Mouse (Mus musculus) stomach, postnatal 0 days (tissue): ENCODE measurements around the gene Pitpna. TPM values are rescaled to one million over a fixed set of nuclear protein-coding genes. Genes with fewer than 3 reads are reported as not detected.
A peak's percentile ranks its signal among the peaks of the same experiment; 100 is the strongest.
"Not testable (repeated sequence)": the region's sequence is repeated elsewhere in the genome, so short reads cannot be mapped to it uniquely, and the experiment has no call there.

ENCODE experiments used
- ATAC-seq: fragments of 200-750 bp; cut with Nextera tagmentation; 2 replicates; pipeline ENCODE4 v1.8.0; 2017; ENCODE audit not compliant: low FRiP score, low TSS enrichment
- DNase-seq: peaks from one replicate; pipeline ENCODE4 v3.0.0-alpha.2; 2016; ENCODE audit warnings: low spot score
- H3K27ac ChIP-seq: fragments of 300-500 bp; sonication (generic); replicated peaks from 2 replicates; pipeline ENCODE4 v1.5.1; 2014; ENCODE audit warnings: mild to moderate bottlenecking, control low read depth
- H3K27me3 ChIP-seq: fragments of 300-500 bp; sonication (generic); 2 replicates; pipeline ENCODE4 v1.6.1; 2014; ENCODE audit warnings: low read length; ENCODE audit not compliant: control insufficient read depth, insufficient read depth
- H3K36me3 ChIP-seq: fragments of 300-500 bp; sonication (generic); 2 replicates; pipeline ENCODE4 v1.6.1; 2014; ENCODE audit warnings: low read length, mixed read lengths; ENCODE audit not compliant: control insufficient read depth, insufficient read depth
- H3K4me1 ChIP-seq: fragments of 300-500 bp; sonication (generic); replicated peaks from 2 replicates; pipeline ENCODE4 v1.6.1; 2014; ENCODE audit warnings: antibody characterized with exemption; ENCODE audit not compliant: control insufficient read depth, insufficient read depth
- H3K4me2 ChIP-seq: fragments of 300-500 bp; sonication (generic); replicated peaks from 2 replicates; pipeline ENCODE4 v1.6.1; 2014; ENCODE audit warnings: low read depth, mild to moderate bottlenecking, control low read depth, moderate library complexity
- H3K4me3 ChIP-seq: fragments of 300-500 bp; sonication (generic); 2 replicates; pipeline ENCODE4 v1.5.1; 2014; ENCODE audit warnings: low read depth, low read length, control low read depth
- H3K9ac ChIP-seq: fragments of 300-500 bp; sonication (generic); 2 replicates; pipeline ENCODE4 v1.6.1; 2014; ENCODE audit warnings: mild to moderate bottlenecking, low read length, control low read depth, mixed read lengths
- H3K9me3 ChIP-seq: fragments of 300-500 bp; sonication (generic); 2 replicates; pipeline ENCODE4 v1.6.1; 2016; ENCODE audit warnings: low read length; ENCODE audit not compliant: control insufficient read depth
- CTCF ChIP-seq: IDR thresholded peaks from 2 replicates; pipeline ENCODE4 v1.5.1; 2016; ENCODE audit warnings: antibody characterized with exemption, low read depth, mild to moderate bottlenecking, moderate library complexity
- EP300 ChIP-seq: optimal IDR thresholded peaks from 2 replicates; pipeline ENCODE3; 2016; ENCODE audit warnings: antibody characterized with exemption
- WGBS: fragments of 180-500 bp; shearing (Covaris S2); extraction: QIAGEN DNeasy Blood & Tissue Kit; methylation state at CpG from one replicate; pipeline ENCODE4 v1.1.7; 2014; 5-methylcytosine and 5-hydroxymethylcytosine counted together
- polyA plus RNA-seq: library from polyadenylated mRNA; unstranded; fragments of >200 nt; fragmentation: Nextera tagmentation; extraction: Ambion mirVana; gene quantifications from 2 replicates; pipeline ENCODE4 v1.2.1, GENCODE M21; 2015

Pitpna gene
- polyA plus RNA-seq, 1 experiment from 2014 or later = 79.3 TPM

- DNase-seq = no peak
- Histone ChIP-seq H3K36me3 (peaks cover 12% of the 10 kb centered on the region), H3K4me2 (no peak overlapping the region), H3K4me3 (no peak overlapping the region), H3K27ac (peak overlapping the region; percentile 35; the same call in 1 of the 2 replicates), H3K9me3 (no peaks in the 10 kb centered on the region), H3K27me3 (no peaks in the 10 kb centered on the region), H3K9ac (no peak overlapping the region), H3K4me1 (no peaks in the 10 kb centered on the region; the same call in 1 of the 2 replicates)
- TF ChIP-seq EP300 (no peak), CTCF (no peak)
- 72% methylated on average over 6 of the region's 6 CpGs for WGBS
- ATAC-seq = no peak
These were observed 10.1 kb downstream of the Pitpna start for GRCm38 (mm10) chr11:75598004-75598403.

- H3K4me2 ChIP-seq, H3K27me3 ChIP-seq, H3K4me1 ChIP-seq, H3K27ac ChIP-seq, H3K9ac ChIP-seq, H3K36me3 ChIP-seq, H3K9me3 ChIP-seq, DNase-seq, ATAC-seq, H3K4me3 ChIP-seq: not testable (repeated sequence)
- 93% methylated on average over 15 of the region's 17 CpGs for WGBS
These were observed 11.9 kb downstream of the Pitpna start for GRCm38 (mm10) chr11:75599802-75600201.

GRCm38 (mm10) chr11:75604826-75605225 lies 16.9 kb downstream of the Pitpna start:
- H3K4me2 ChIP-seq = no peak overlapping the region
- no peaks in the 10 kb centered on the region for H3K27me3 ChIP-seq
- DNase-seq = no peak
- H3K27ac ChIP-seq = no peak overlapping the region
- H3K9me3 ChIP-seq = no peaks in the 10 kb centered on the region
- 76% methylated on average over 5 of the region's 5 CpGs for WGBS
- peak; percentile 52; the same call in 1 of the 2 replicates for ATAC-seq
- no peak overlapping the region for H3K9ac ChIP-seq
- peaks cover 22% of the 10 kb centered on the region for H3K36me3 ChIP-seq
- no peak for TF ChIP-seq CTCF
- TF ChIP-seq EP300 = no peak
- H3K4me3 ChIP-seq = no peak overlapping the region
- no peaks in the 10 kb centered on the region for H3K4me1 ChIP-seq

- Histone ChIP-seq H3K4me2 (no peak overlapping the region), H3K27me3 (no peaks in the 10 kb centered on the region), H3K9ac (no peak overlapping the region), H3K4me3 (no peak overlapping the region), H3K36me3 (peaks cover 27% of the 10 kb centered on the region), H3K27ac (peak overlapping the region; percentile 74), H3K4me1 (no peaks in the 10 kb centered on the region), H3K9me3 (no peaks in the 10 kb centered on the region)
- 12% methylated on average over 1 of the region's 1 CpGs for WGBS
- ATAC-seq (peak; percentile 85), DNase-seq (no peak)
- TF ChIP-seq EP300 = no peak
- no peak for TF ChIP-seq CTCF
These were observed 17.4 kb downstream of the Pitpna start for GRCm38 (mm10) chr11:75605318-75605717.

GRCm38 (mm10) chr11:75608776-75609175 lies 20.9 kb downstream of the Pitpna start:
- peaks cover 24% of the 10 kb centered on the region for H3K36me3 ChIP-seq
- WGBS = 84% methylated on average over 5 of the region's 5 CpGs
- H3K9me3 ChIP-seq = no peaks in the 10 kb centered on the region
- TF ChIP-seq EP300 = no peak
- no peaks in the 10 kb centered on the region for H3K27me3 ChIP-seq
- H3K4me1 ChIP-seq = no peaks in the 10 kb centered on the region
- no peak overlapping the region for H3K27ac ChIP-seq
- ATAC-seq (no peak), DNase-seq (no peak)
- H3K4me3 ChIP-seq = no peak overlapping the region
- no peak overlapping the region for H3K9ac ChIP-seq
- no peak overlapping the region for H3K4me2 ChIP-seq

- no peaks in the 10 kb centered on the region for H3K27me3 ChIP-seq
- H3K4me2 ChIP-seq = no peak overlapping the region
- H3K36me3 ChIP-seq = peaks cover 28% of the 10 kb centered on the region
- ATAC-seq = no peak
- 76% methylated on average over 2 of the region's 2 CpGs for WGBS
- no peak overlapping the region for H3K4me3 ChIP-seq
- H3K9ac ChIP-seq = no peak overlapping the region
- no peaks in the 10 kb centered on the region for H3K4me1 ChIP-seq
- no peak for DNase-seq
- no peak for TF ChIP-seq EP300
- TF ChIP-seq CTCF = no peak
- H3K9me3 ChIP-seq = no peaks in the 10 kb centered on the region
- no peak overlapping the region for H3K27ac ChIP-seq
These were observed 22.1 kb downstream of the Pitpna start for GRCm38 (mm10) chr11:75610021-75610420.
